Mouse (Mus musculus): ENCODE results near the gene Met.

DNA sequence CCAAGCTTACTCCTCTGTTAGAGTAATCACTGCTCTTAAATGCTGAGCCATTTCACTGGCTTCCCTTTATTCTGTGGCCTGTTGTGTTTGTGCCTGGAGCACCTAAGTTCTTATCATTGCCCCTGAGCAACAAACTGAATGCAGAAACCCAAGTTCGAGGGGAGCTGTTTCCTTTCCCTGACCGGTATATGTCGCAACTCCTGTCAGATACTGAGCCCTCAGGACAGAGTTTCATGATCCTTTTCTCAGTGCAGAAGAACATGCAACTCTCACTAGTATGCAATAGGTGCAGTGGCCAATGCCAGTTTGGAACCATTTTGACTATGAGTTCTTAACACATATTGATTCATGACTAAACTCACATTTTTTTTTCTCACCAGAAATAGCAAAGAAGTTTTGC is 2.9 kb downstream of the Met start:
- TF ChIP-seq CTCF (IDR thresholded peaks at IDR 0.05; ENCODE audit: low read depth, low read length) = no peak
- no peak for TF ChIP-seq GATA2 (IDR thresholded peaks at IDR 0.05; ENCODE audit: borderline replicate concordance, low read depth, low read length)
- no peak for TF ChIP-seq GATA1 (IDR thresholded peaks at IDR 0.05; ENCODE audit: borderline replicate concordance, low read length)
- no peak for TF ChIP-seq TAL1 (conservative IDR thresholded peaks at IDR 0.05; ENCODE audit: low read depth, low read length)
- TF ChIP-seq POLR2AphosphoS5 (IDR thresholded peaks at IDR 0.05; ENCODE audit: insufficient replicate concordance, low read depth, low read length) = no peak
